Mouse (Mus musculus): ENCODE data around the gene Sec14l4. TPM values are rescaled to one million over a fixed set of nuclear protein-coding genes. Genes with fewer than 3 reads are reported as not detected.

The Sec14l4 gene
- polyA plus RNA-seq, 1 experiment = 0.36 TPM

GRCm38 (mm10) chr11:4027561-4028334 lies 3.5 kb upstream of the Sec14l4 start:
- no peak for DNase-seq
- no peak overlapping the region for H3K27ac ChIP-seq (ENCODE audit: insufficient read depth, low read depth, low read length)
- no peaks in the 10 kb centered on the region for H3K4me1 ChIP-seq (ENCODE audit: control insufficient read depth, insufficient read depth, low read length)
- H3K27me3 ChIP-seq (replicated peaks; ENCODE audit: control insufficient read depth, insufficient read depth, low read length) = no peaks in the 10 kb centered on the region
- H3K36me3 ChIP-seq (ENCODE audit: control insufficient read depth, insufficient read depth, low read length) = no peaks in the 10 kb centered on the region
- 82% methylated on average over 9 of the region's 9 CpGs for WGBS
- H3K4me3 ChIP-seq (ENCODE audit: insufficient read depth, low read depth, low read length) = no peak overlapping the region
- TF ChIP-seq POLR2A (IDR thresholded peaks at IDR 0.05; ENCODE audit: low read depth, low read length) (no peak), CTCF (conservative IDR thresholded peaks at IDR 0.05; ENCODE audit: insufficient read depth, insufficient read length, low read depth, low read length) (no peak)

GRCm38 (mm10) chr11:4029343-4029742 lies 1.9 kb upstream of the Sec14l4 start:
- no peaks in the 10 kb centered on the region for H3K27me3 ChIP-seq (replicated peaks; ENCODE audit: control insufficient read depth, insufficient read depth, low read length)
- no peak overlapping the region for H3K4me3 ChIP-seq (ENCODE audit: insufficient read depth, low read depth, low read length)
- 70% methylated on average over 4 of the region's 4 CpGs for WGBS
- no peaks in the 10 kb centered on the region for H3K36me3 ChIP-seq (ENCODE audit: control insufficient read depth, insufficient read depth, low read length)
- TF ChIP-seq POLR2A (IDR thresholded peaks at IDR 0.05; ENCODE audit: low read depth, low read length) (no peak), CTCF (conservative IDR thresholded peaks at IDR 0.05; ENCODE audit: insufficient read depth, insufficient read length, low read depth, low read length) (no peak)
- no peaks in the 10 kb centered on the region for H3K4me1 ChIP-seq (ENCODE audit: control insufficient read depth, insufficient read depth, low read length)
- no peak for DNase-seq
- H3K27ac ChIP-seq (ENCODE audit: insufficient read depth, low read depth, low read length) = no peak overlapping the region

- Histone ChIP-seq H3K27ac (ENCODE audit: insufficient read depth, low read depth, low read length) (no peak overlapping the region), H3K36me3 (ENCODE audit: control insufficient read depth, insufficient read depth, low read length) (no peaks in the 10 kb centered on the region), H3K27me3 (replicated peaks; ENCODE audit: control insufficient read depth, insufficient read depth, low read length) (no peaks in the 10 kb centered on the region), H3K4me3 (ENCODE audit: insufficient read depth, low read depth, low read length) (no peak overlapping the region), H3K4me1 (ENCODE audit: control insufficient read depth, insufficient read depth, low read length) (no peaks in the 10 kb centered on the region)
- 46% methylated on average over 12 of the region's 12 CpGs for whole genome bisulfite sequencing
- TF ChIP-seq CTCF (conservative IDR thresholded peaks at IDR 0.05; ENCODE audit: insufficient read depth, insufficient read length, low read depth, low read length) (no peak), POLR2A (IDR thresholded peaks at IDR 0.05; ENCODE audit: low read depth, low read length) (no peak)
- no peak for DNase-seq
Observed at GRCm38 (mm10) chr11:4031961-4032360, 699 bp downstream of the Sec14l4 start.

- Histone ChIP-seq H3K36me3 (ENCODE audit: control insufficient read depth, insufficient read depth, low read length) (no peaks in the 10 kb centered on the region), H3K4me3 (ENCODE audit: insufficient read depth, low read depth, low read length) (no peak overlapping the region), H3K4me1 (ENCODE audit: control insufficient read depth, insufficient read depth, low read length) (no peaks in the 10 kb centered on the region), H3K27me3 (replicated peaks; ENCODE audit: control insufficient read depth, insufficient read depth, low read length) (no peaks in the 10 kb centered on the region), H3K27ac (ENCODE audit: insufficient read depth, low read depth, low read length) (no peak overlapping the region)
- 64% methylated on average over 7 of the region's 7 CpGs for WGBS
- TF ChIP-seq POLR2A (IDR thresholded peaks at IDR 0.05; ENCODE audit: low read depth, low read length) = no peak
- TF ChIP-seq CTCF (conservative IDR thresholded peaks at IDR 0.05; ENCODE audit: insufficient read depth, insufficient read length, low read depth, low read length) = no peak; the same call in 1 of the 2 replicates
- DNase-seq = no peak
Observed at GRCm38 (mm10) chr11:4033471-4033870, 2.2 kb downstream of the Sec14l4 start.

- TF ChIP-seq POLR2A (IDR thresholded peaks at IDR 0.05; ENCODE audit: low read depth, low read length) (no peak), CTCF (conservative IDR thresholded peaks at IDR 0.05; ENCODE audit: insufficient read depth, insufficient read length, low read depth, low read length) (no peak)
- Histone ChIP-seq H3K4me1 (ENCODE audit: control insufficient read depth, insufficient read depth, low read length) (no peaks in the 10 kb centered on the region), H3K27me3 (replicated peaks; ENCODE audit: control insufficient read depth, insufficient read depth, low read length) (no peaks in the 10 kb centered on the region), H3K36me3 (ENCODE audit: control insufficient read depth, insufficient read depth, low read length) (no peaks in the 10 kb centered on the region), H3K27ac (ENCODE audit: insufficient read depth, low read depth, low read length) (no peak overlapping the region), H3K4me3 (ENCODE audit: insufficient read depth, low read depth, low read length) (no peak overlapping the region)
- WGBS = 84% methylated on average over 4 of the region's 4 CpGs
- no peak for DNase-seq
Observed at GRCm38 (mm10) chr11:4034169-4034568, 2.9 kb downstream of the Sec14l4 start.

- WGBS = 61% methylated on average over 18 of the region's 18 CpGs
- no peaks in the 10 kb centered on the region for H3K4me1 ChIP-seq (ENCODE audit: control insufficient read depth, insufficient read depth, low read length)
- peak; percentile 63 for DNase-seq
- H3K27ac ChIP-seq (ENCODE audit: insufficient read depth, low read depth, low read length) = no peak overlapping the region
- H3K4me3 ChIP-seq (ENCODE audit: insufficient read depth, low read depth, low read length) = no peak overlapping the region
- no peaks in the 10 kb centered on the region for H3K27me3 ChIP-seq (replicated peaks; ENCODE audit: control insufficient read depth, insufficient read depth, low read length)
- no peak for TF ChIP-seq POLR2A (IDR thresholded peaks at IDR 0.05; ENCODE audit: low read depth, low read length)
- TF ChIP-seq CTCF (conservative IDR thresholded peaks at IDR 0.05; ENCODE audit: insufficient read depth, insufficient read length, low read depth, low read length) = no peak
- no peaks in the 10 kb centered on the region for H3K36me3 ChIP-seq (ENCODE audit: control insufficient read depth, insufficient read depth, low read length)
Observed at GRCm38 (mm10) chr11:4035116-4035892, 4.0 kb downstream of the Sec14l4 start.

GRCm38 (mm10) chr11:4035916-4036315 lies 4.7 kb downstream of the Sec14l4 start:
- no peak for TF ChIP-seq POLR2A (IDR thresholded peaks at IDR 0.05; ENCODE audit: low read depth, low read length)
- no peaks in the 10 kb centered on the region for H3K27me3 ChIP-seq (replicated peaks; ENCODE audit: control insufficient read depth, insufficient read depth, low read length)
- no peak overlapping the region for H3K27ac ChIP-seq (ENCODE audit: insufficient read depth, low read depth, low read length)
- H3K36me3 ChIP-seq (ENCODE audit: control insufficient read depth, insufficient read depth, low read length) = no peaks in the 10 kb centered on the region
- H3K4me1 ChIP-seq (ENCODE audit: control insufficient read depth, insufficient read depth, low read length) = no peaks in the 10 kb centered on the region
- DNase-seq = no peak
- WGBS = 84% methylated on average over 6 of the region's 6 CpGs
- no peak overlapping the region for H3K4me3 ChIP-seq (ENCODE audit: insufficient read depth, low read depth, low read length)
